Mouse (Mus musculus) C2C12 (cell line): ENCODE data around the gene Lrp3. TPM values are rescaled to one million over a fixed set of nuclear protein-coding genes. Genes with fewer than 3 reads are reported as not detected.
"Not testable (repeated sequence)": the region's sequence is repeated elsewhere in the genome, so short reads cannot be mapped to it uniquely, and the experiment has no call there.

Experiments
- H3K27me3 ChIP-seq: one replicate; pipeline ENCODE4 v1.6.1; 2011; ENCODE audit not compliant: control insufficient read depth, insufficient read depth, insufficient read length
- H3K36me3 ChIP-seq: one replicate; pipeline ENCODE4 v1.6.1; 2011; ENCODE audit not compliant: control insufficient read depth, insufficient read depth
- H3K4me3 ChIP-seq: one replicate; pipeline ENCODE4 v1.5.1; 2011; ENCODE audit warnings: mild to moderate bottlenecking, control low read depth; ENCODE audit not compliant: poor library complexity, insufficient read depth, severe bottlenecking
- H3K79me2 ChIP-seq: one replicate; pipeline ENCODE4 v1.6.1; 2011; ENCODE audit not compliant: control insufficient read depth, insufficient read depth
- H3K79me3 ChIP-seq: one replicate; pipeline ENCODE4 v1.6.1; 2011; ENCODE audit warnings: low read depth, control low read depth
- H3ac ChIP-seq: one replicate; pipeline ENCODE3; 2011; ENCODE audit warnings: low read depth; ENCODE audit not compliant: control insufficient read depth, insufficient read length
- CEBPB ChIP-seq: IDR thresholded peaks from one replicate; pipeline ENCODE4 v1.6.1; 2011; ENCODE audit warnings: low read depth, mild to moderate bottlenecking, control low read depth, moderate library complexity
- CTCF ChIP-seq: IDR thresholded peaks from one replicate; pipeline ENCODE4 v1.5.1; 2011; ENCODE audit not compliant: control insufficient read depth, insufficient read depth, insufficient read length
- FOSL1 ChIP-seq: IDR thresholded peaks from one replicate; pipeline ENCODE4 v1.8.0; 2011; ENCODE audit warnings: mild to moderate bottlenecking, low read length; ENCODE audit not compliant: poor library complexity, insufficient read depth, severe bottlenecking
- MAX ChIP-seq: IDR thresholded peaks from one replicate; pipeline ENCODE4 v1.6.1; 2011; ENCODE audit warnings: mild to moderate bottlenecking, control low read depth
- MYOD1 ChIP-seq: IDR thresholded peaks from one replicate; pipeline ENCODE4 v1.6.1; 2011; ENCODE audit warnings: low read depth; ENCODE audit not compliant: control insufficient read depth, insufficient read length
- MYOG ChIP-seq: IDR thresholded peaks from one replicate; pipeline ENCODE4 v1.6.1; 2011; ENCODE audit not compliant: control insufficient read depth, insufficient read length; ENCODE audit errors: extremely low read depth
- USF1 ChIP-seq: IDR thresholded peaks from one replicate; pipeline ENCODE4 v1.6.1; 2011; ENCODE audit warnings: low read depth, mild to moderate bottlenecking, control low read depth, moderate library complexity
- long read RNA-seq, 2 experiments: library from polyadenylated mRNA; unstranded; transcript quantifications; one replicate each; pipeline ENCODE4 v2.0.0; 2019 to 2020
- polyA plus RNA-seq: library from polyadenylated mRNA; unstranded; fragments of >200 nt; fragmentation: generic; extraction: Trizol; gene quantifications from one replicate; pipeline ENCODE4 v1.2.1, GENCODE M21; 2012; ENCODE audit warnings: missing spikeins

The Lrp3 gene
- 0.06 TPM for polyA plus RNA-seq
- long read RNA-seq, experiment 1: 0 reads
- long read RNA-seq, experiment 2: 0 reads

- no peak for TF ChIP-seq MYOD1
- TF ChIP-seq CEBPB: no peak
- TF ChIP-seq USF1: no peak
- TF ChIP-seq MYOG: no peak
- no peak for TF ChIP-seq FOSL1
- no peak for TF ChIP-seq MAX
- Histone ChIP-seq H3K79me3 (no peaks in the 10 kb centered on the region), H3K79me2 (no peaks in the 10 kb centered on the region), H3K27me3 (peaks cover 81% of the 10 kb centered on the region), H3K4me3 (no peak within 1 kb of the TSS), H3K36me3 (no peaks in the 10 kb centered on the region), H3ac (no peak within 1 kb of the TSS)
These were observed at the start of gene Lrp3 for GRCm38 (mm10) chr7:35215225-35215624. Lrp3 (minus strand) TSS chr7:35215498.

GRCm38 (mm10) chr7:35264746-35265145 lies 49.4 kb upstream of the Lrp3 start:
- peak; percentile 19 for TF ChIP-seq CTCF
- no peak for TF ChIP-seq USF1
- TF ChIP-seq MYOD1: no peak
- no peak for TF ChIP-seq MAX
- no peaks in the 10 kb centered on the region for H3K79me3 ChIP-seq
- H3K27me3 ChIP-seq: peaks cover 13% of the 10 kb centered on the region
- no peaks in the 10 kb centered on the region for H3K36me3 ChIP-seq
- H3ac ChIP-seq: no peak overlapping the region
- H3K4me3 ChIP-seq: no peak overlapping the region
- no peaks in the 10 kb centered on the region for H3K79me2 ChIP-seq

GRCm38 (mm10) chr7:35263595-35264489 lies 48.5 kb upstream of the Lrp3 start:
- H3K79me2 ChIP-seq: no peaks in the 10 kb centered on the region
- no peak overlapping the region for H3K4me3 ChIP-seq
- H3ac ChIP-seq: no peak overlapping the region
- H3K27me3 ChIP-seq: peaks cover 13% of the 10 kb centered on the region
- no peaks in the 10 kb centered on the region for H3K36me3 ChIP-seq
- TF ChIP-seq USF1 (no peak), FOSL1 (no peak), CTCF (no peak), MYOG (no peak), MAX (no peak), CEBPB (no peak), MYOD1 (no peak)
- H3K79me3 ChIP-seq: no peaks in the 10 kb centered on the region

DNA sequence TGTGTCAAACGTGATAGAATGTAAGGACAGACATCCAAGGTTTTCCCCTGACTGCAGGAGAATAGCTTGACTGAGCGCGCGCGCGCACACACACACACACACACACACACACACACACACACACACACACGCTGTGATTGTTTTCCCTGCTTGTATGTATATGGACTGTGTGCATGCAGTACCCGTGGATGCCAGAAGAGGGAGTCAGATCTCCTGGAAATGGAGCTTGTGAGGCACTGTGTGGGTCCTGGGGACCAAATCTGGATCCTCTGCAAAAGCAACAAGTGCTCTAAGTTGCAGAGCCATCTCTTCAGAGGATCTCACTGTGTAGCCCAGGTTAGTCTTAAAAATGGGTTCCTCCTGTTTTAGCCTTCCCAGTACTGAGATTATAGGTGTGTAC lies 44.1 kb upstream of the Lrp3 start:
- Histone ChIP-seq H3ac (no peak overlapping the region), H3K79me2 (no peaks in the 10 kb centered on the region), H3K36me3 (no peaks in the 10 kb centered on the region), H3K27me3 (peaks cover 17% of the 10 kb centered on the region), H3K79me3 (no peaks in the 10 kb centered on the region), H3K4me3 (no peak overlapping the region)
- TF ChIP-seq CTCF: no peak
- no peak for TF ChIP-seq MYOG
- TF ChIP-seq MAX: no peak
- TF ChIP-seq FOSL1: no peak
- no peak for TF ChIP-seq USF1
- TF ChIP-seq CEBPB: no peak
- TF ChIP-seq MYOD1: no peak

- no peak overlapping the region for H3K4me3 ChIP-seq
- H3K27me3 ChIP-seq: peaks cover 12% of the 10 kb centered on the region
- no peak for TF ChIP-seq MAX
- TF ChIP-seq USF1: no peak
- no peak for TF ChIP-seq MYOG
- no peak for TF ChIP-seq CEBPB
- TF ChIP-seq FOSL1: no peak
These were observed 43.0 kb upstream of the Lrp3 start for GRCm38 (mm10) chr7:35258294-35258693.

DNA sequence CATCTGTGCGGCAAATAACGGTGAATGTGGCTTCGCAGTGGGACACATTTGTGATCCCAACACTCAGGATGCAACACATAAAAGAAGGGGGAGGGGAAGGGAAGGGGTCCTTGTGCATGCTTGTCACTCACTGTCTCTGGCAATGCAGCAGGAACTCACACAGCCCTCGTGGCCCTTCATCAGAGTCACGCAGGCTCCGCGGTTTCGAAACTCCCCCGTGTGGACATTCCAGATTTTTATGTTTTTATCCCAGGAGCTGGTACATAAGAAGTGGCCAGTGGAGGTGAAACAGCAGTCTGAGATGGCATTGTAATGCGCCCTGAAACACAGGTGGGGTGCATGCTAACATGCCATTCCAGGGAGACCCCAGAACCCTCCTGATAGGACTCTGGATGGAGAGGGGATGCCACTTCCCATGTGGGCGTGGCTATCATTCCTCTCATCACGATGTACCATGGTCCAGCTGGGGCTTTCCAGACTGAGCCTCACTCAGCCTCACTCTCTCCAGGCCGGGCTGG lies 36.8 kb upstream of the Lrp3 start:
- H3K4me3 ChIP-seq: no peak overlapping the region

More at GRCm38 (mm10) chr7:35258294-35258693, 43.0 kb upstream of the Lrp3 start:
- Histone ChIP-seq H3K79me2 (no peaks in the 10 kb centered on the region), H3K79me3 (no peaks in the 10 kb centered on the region), H3K36me3 (no peaks in the 10 kb centered on the region), H3ac (no peak overlapping the region)

GRCm38 (mm10) chr7:35237935-35238334 lies 22.6 kb upstream of the Lrp3 start:
- not testable (repeated sequence) for H3K27me3 ChIP-seq, H3ac ChIP-seq, H3K79me2 ChIP-seq

More for the DNA sequence above, 36.8 kb upstream of the Lrp3 start:
- Histone ChIP-seq H3K27me3 (peaks cover 11% of the 10 kb centered on the region), H3K79me3 (no peaks in the 10 kb centered on the region), H3K79me2 (no peaks in the 10 kb centered on the region), H3K36me3 (no peaks in the 10 kb centered on the region), H3ac (no peak overlapping the region)
- TF ChIP-seq MAX: no peak
- TF ChIP-seq MYOD1: no peak
- no peak for TF ChIP-seq CEBPB
- TF ChIP-seq USF1: no peak
- no peak for TF ChIP-seq MYOG

More at GRCm38 (mm10) chr7:35237935-35238334, 22.6 kb upstream of the Lrp3 start:
- H3K4me3 ChIP-seq, H3K36me3 ChIP-seq, H3K79me3 ChIP-seq: not testable (repeated sequence)
